8 mouse cellular contexts compared by ENCODE assay signal in the genomic region with DNA sequence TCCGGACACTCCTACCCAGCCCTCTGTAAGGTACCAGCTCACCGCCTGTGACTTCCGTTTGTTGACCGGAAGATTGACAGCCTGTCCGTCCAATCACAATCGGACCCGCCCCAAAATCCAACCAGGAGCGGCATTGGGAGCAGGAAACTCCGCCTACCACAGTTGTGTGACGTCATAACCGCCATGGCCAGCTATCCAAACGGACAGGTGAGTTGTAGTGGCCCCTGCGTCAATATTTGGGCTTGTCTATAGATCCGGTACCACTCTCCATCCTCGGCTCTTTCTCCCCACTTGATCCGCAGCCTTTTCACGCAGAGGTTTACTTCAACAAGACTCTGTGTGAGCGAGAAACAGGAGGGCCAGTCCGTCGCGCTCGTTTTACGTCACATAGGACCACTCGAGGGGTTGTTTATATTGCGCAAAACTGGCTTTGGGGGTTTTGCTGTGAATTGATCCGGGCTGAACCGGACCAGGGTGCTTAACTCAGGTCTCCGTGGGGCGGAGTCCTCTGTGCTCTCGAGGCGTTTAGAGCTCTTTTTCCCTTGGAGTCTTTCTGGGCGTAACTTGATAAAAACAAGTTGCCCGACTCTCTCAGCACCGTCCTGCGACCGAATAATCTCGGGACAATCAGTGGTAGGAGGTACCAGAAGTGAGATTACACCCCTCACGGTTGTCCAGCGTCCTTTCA. TPM values are rescaled to one million over a fixed set of nuclear protein-coding genes. Genes with fewer than 3 reads are reported as not detected.
DNase-seq lines count a peak whose midpoint lies in the region; ATAC-seq lines count a peak whose summit lies in the region.

No protein-coding gene starts in this region.

- ATAC-seq in hindbrain, embryonic 15.5 days (ENCODE audit: low FRiP score, low read depth) = peak; percentile 97

- peak overlapping the region; percentile 79 for H3K4me2 ChIP-seq in hindbrain, embryonic 15.5 days

- DNase-seq in R1 (ENCODE audit: low read depth, low spot score) = peak; percentile 99
- peak; percentile 100 for DNase-seq in cerebellum, postnatal 25 days
- peak; percentile 100 for DNase-seq in frontal cortex, postnatal 36 days (ENCODE audit: low spot score in 2 of 2)
- peak; percentile 100 for DNase-seq in left cerebral cortex, adult 11 months (ENCODE audit: low spot score)
- DNase-seq in lung, postnatal 4 days = peak; percentile 99 to 100
- DNase-seq in retina, postnatal 7 days (ENCODE audit: low read depth, low spot score) = peak; percentile 99
- peak; percentile 98 for DNase-seq in urinary bladder, adult 2 months (ENCODE audit: low spot score)

- peak overlapping the region; percentile 77 for H3K27ac ChIP-seq in hindbrain, embryonic 15.5 days (replicated peaks)

- H3K4me3 ChIP-seq in hindbrain, embryonic 15.5 days = peak overlapping the region; percentile 80

- no peaks in the 10 kb centered on the region for H3K36me3 ChIP-seq in hindbrain, embryonic 15.5 days

- no peaks in the 10 kb centered on the region for H3K27me3 ChIP-seq in hindbrain, embryonic 15.5 days

- 1% methylated on average over 39 of the region's 39 CpGs for WGBS in hindbrain, embryonic 15.5 days

- H3K9ac ChIP-seq in hindbrain, embryonic 15.5 days = peak overlapping the region; percentile 52

- peaks cover 12% of the 10 kb centered on the region for H3K4me1 ChIP-seq in hindbrain, embryonic 15.5 days (replicated peaks)

- no peaks in the 10 kb centered on the region for H3K9me3 ChIP-seq in hindbrain, embryonic 15.5 days

RNA-seq across cellular contexts. Expression of gene Pef1, which starts 5.2 kb away (rescaled TPM):
- polyA plus RNA-seq in hindbrain, embryonic 15.5 days (2015; fragmentation: Nextera tagmentation; extraction: Ambion mirVana) = 67.5 and 69.1 TPM in 2 replicates
- polyA plus RNA-seq in urinary bladder, adult 2 months (2012; rRNA removed) = 73.2 and 82.1 TPM in 2 replicates

RNA-seq across cellular contexts. Expression of gene Hcrtr1, which starts 31.6 kb away (rescaled TPM):
- 3.4 and 5.1 TPM in 2 replicates for polyA plus RNA-seq in hindbrain, embryonic 15.5 days (2015; fragmentation: Nextera tagmentation; extraction: Ambion mirVana)
- polyA plus RNA-seq in urinary bladder, adult 2 months (2012; rRNA removed) = 18.8 and 20.0 TPM in 2 replicates

RNA-seq across cellular contexts. Expression of gene Col16a1, which starts 59.9 kb away (rescaled TPM):
- polyA plus RNA-seq in hindbrain, embryonic 15.5 days (2015; fragmentation: Nextera tagmentation; extraction: Ambion mirVana) = 13.4 and 13.9 TPM in 2 replicates
- polyA plus RNA-seq in urinary bladder, adult 2 months (2012; rRNA removed) = 97.7 and 118 TPM in 2 replicates

Comparison
In these comparisons a context has a peak if more than half of its experiments do, and no peak if none do; other contexts are left out.
1. Peak in every context shown above with its lines: DNase-seq, ATAC-seq, H3K4me3 ChIP-seq and H3K27ac ChIP-seq.